In genomic region chr9:74938670-74939534, GRCm38 (mm10) we compare ENCODE assay signal across 11 mouse cellular contexts. TPM values are rescaled to one million over a fixed set of nuclear protein-coding genes. Genes with fewer than 3 reads are reported as not detected.
DNase-seq lines count a peak whose midpoint lies in the region; ATAC-seq lines count a peak whose summit lies in the region.
"Had no signal": no experiment of that assay in that cellular context is flagged by ENCODE, and none has a peak within 500 bp of the region (broad histone marks: within the 10 kb centered on the region; RNA-seq: fewer than 3 reads in every experiment).

No protein-coding gene starts in this region.

- H3K27me3 ChIP-seq in kidney, embryonic 15.5 days: no peaks in the 10 kb centered on the region
- H3K27me3 ChIP-seq: CH12.LX; forebrain, embryonic 15.5 days had no signal

- 64% methylated on average over 12 of the region's 12 CpGs for WGBS in kidney, embryonic 15.5 days

- peak; percentile 73 for DNase-seq in kidney, adult 11 months
- DNase-seq in gastrocnemius, postnatal 25 days: peak; percentile 21
- peak; percentile 56 for DNase-seq in kidney, postnatal 10 days
- DNase-seq in retina, embryonic 14.5 days (ENCODE audit: low spot score): no peak
- no peak for DNase-seq in layer of hippocampus, adult 9-10 months (ENCODE audit: low spot score)
- DNase-seq in embryo, embryonic 11 days: no peak

- no peak overlapping the region for H3K27ac ChIP-seq in kidney, embryonic 15.5 days
- H3K27ac ChIP-seq: forebrain, embryonic 15.5 days; liver, embryonic 14.5 days had no signal

- H3K4me2 ChIP-seq in kidney, embryonic 15.5 days: no peak overlapping the region
- H3K4me2 ChIP-seq: forebrain, embryonic 15.5 days had no signal

- no peak overlapping the region for H3K9ac ChIP-seq in kidney, embryonic 15.5 days
- H3K9ac ChIP-seq: forebrain, embryonic 15.5 days; liver, embryonic 14.5 days had no signal

- no peak for ATAC-seq in kidney, embryonic 15.5 days (replicated peaks; ENCODE audit: low FRiP score)
- ATAC-seq in megakaryocyte, adult 5-6 weeks (ENCODE audit: poor library complexity, severe bottlenecking): peak; percentile 88
- ATAC-seq: forebrain, embryonic 15.5 days had no signal

- H3K36me3 ChIP-seq in kidney, embryonic 15.5 days: no peaks in the 10 kb centered on the region
- H3K36me3 ChIP-seq: forebrain, embryonic 15.5 days had no signal

- H3K9me3 ChIP-seq in kidney, embryonic 15.5 days (replicated peaks): no peaks in the 10 kb centered on the region
- H3K9me3 ChIP-seq: forebrain, embryonic 15.5 days had no signal

- peaks cover 11% of the 10 kb centered on the region; the same call in 1 of the 2 replicates for H3K4me1 ChIP-seq in kidney, embryonic 15.5 days
- H3K4me1 ChIP-seq: forebrain, embryonic 15.5 days had no signal

- no peak overlapping the region for H3K4me3 ChIP-seq in kidney, embryonic 15.5 days (replicated peaks)
- H3K4me3 ChIP-seq: forebrain, embryonic 15.5 days had no signal

RNA-seq across cellular contexts. Expression of gene Fam214a, which starts 13.8 kb away (rescaled TPM):
- 11.1 and 12.0 TPM in 2 replicates for polyA plus RNA-seq in kidney, embryonic 15.5 days (2015; fragmentation: Nextera tagmentation; extraction: Ambion mirVana)
- total RNA-seq in gastrocnemius, postnatal 25 days (2021): 10 to 100 TPM; 17.1 to 25.6 TPM
- total RNA-seq in megakaryocyte, adult 5-6 weeks (2015): 11.8 and 14.1 TPM in 2 replicates
- total RNA-seq in megakaryocyte, adult 5-6 weeks (2017): 9.3 and 10.5 TPM in 2 replicates

Comparison
In these comparisons a context has a peak if more than half of its experiments do, and no peak if none do; other contexts are left out.
1. DNase-seq: peak in kidney, adult 11 months (single experiment), gastrocnemius, postnatal 25 days (single experiment) and kidney, postnatal 10 days (single experiment); none in retina, embryonic 14.5 days (single experiment), layer of hippocampus, adult 9-10 months (single experiment) and embryo, embryonic 11 days (single experiment).